Mouse (Mus musculus) megakaryocyte, embryonic 14.5 days (primary cell): ENCODE data around the gene Opalin.

Experiments
- FLI1 ChIP-seq: IDR thresholded peaks from 2 replicates; pipeline ENCODE4 v1.6.1; 2012; ENCODE audit warnings: low read length, inconsistent platforms, mixed read lengths
- GATA1 ChIP-seq: IDR thresholded peaks from 3 replicates; pipeline ENCODE4 v1.6.1; 2012; ENCODE audit warnings: mixed read lengths, low read length, inconsistent platforms, borderline replicate concordance

GRCm38 (mm10) chr19:41052247-41052646, 24.7 kb downstream of the Opalin start:
- TF ChIP-seq GATA1 (no peak), FLI1 (no peak)
